14 mouse cellular contexts compared by ENCODE assay signal in the genomic region with DNA sequence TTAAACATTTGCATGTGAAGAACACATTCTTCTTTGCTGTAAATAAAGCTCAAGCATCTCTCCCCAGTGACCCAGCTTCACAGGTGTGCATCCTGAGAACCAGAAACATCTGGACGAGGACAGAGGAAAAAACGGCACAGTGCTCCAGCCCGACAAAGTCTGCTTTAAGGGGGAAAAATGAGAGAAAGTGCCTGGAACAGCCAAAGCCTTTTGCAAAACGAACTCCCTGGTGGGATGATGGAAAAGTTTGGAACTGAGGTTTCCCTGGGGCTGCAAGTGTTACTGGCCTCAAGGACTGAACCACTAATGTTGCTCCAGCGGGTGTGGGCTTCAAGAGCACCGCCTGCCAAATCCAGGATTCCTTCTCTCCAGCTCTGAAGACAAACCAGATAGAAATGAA. TPM values are rescaled to one million over a fixed set of nuclear protein-coding genes. Genes with fewer than 3 reads are reported as not detected.
DNase-seq lines count a peak whose midpoint lies in the region; ATAC-seq and TF ChIP-seq lines count a peak whose summit lies in the region.
"Had no signal": no experiment of that assay in that cellular context is flagged by ENCODE, and none has a peak within 500 bp of the region (broad histone marks: within the 10 kb centered on the region; RNA-seq: fewer than 3 reads in every experiment).

No protein-coding gene starts in this region.

- no peak overlapping the region; the same call in 1 of the 2 replicates for H3K4me2 ChIP-seq in liver, postnatal 0 days (ENCODE audit: low read depth, low read length)
- H3K4me2 ChIP-seq in liver, embryonic 12.5 days, result no peak overlapping the region

- no peak for TF ChIP-seq EP300 in liver, postnatal 0 days (IDR thresholded peaks at IDR 0.05; ENCODE audit: low read depth)

- no peaks in the 10 kb centered on the region for H3K27me3 ChIP-seq in liver, postnatal 0 days (ENCODE audit: insufficient read depth, low read length)
- H3K27me3 ChIP-seq in liver, embryonic 12.5 days (replicated peaks), result no peaks in the 10 kb centered on the region
- H3K27me3 ChIP-seq: megakaryocyte, embryonic 14.5 days had no signal

- no peak for TF ChIP-seq CTCF in liver, postnatal 0 days (IDR thresholded peaks at IDR 0.05; ENCODE audit: low read depth)

- 0 out of 2 replicates have a peak, but pooled peaks cover 2% of the 10 kb centered on the region for H3K4me1 ChIP-seq in liver, postnatal 0 days (ENCODE audit: insufficient read depth)
- no peaks in the 10 kb centered on the region for H3K4me1 ChIP-seq in liver, embryonic 12.5 days
- H3K4me1 ChIP-seq: megakaryocyte, embryonic 14.5 days had no signal

- DNase-seq in adrenal gland, postnatal 10 days, result peak; percentile 52
- no peak for DNase-seq in adrenal gland, postnatal 25 days
- DNase-seq in liver, postnatal 0 days, result no peak
- peak; percentile 83 for DNase-seq in gastrocnemius, adult 18-20 months (ENCODE audit: low spot score)
- peak; percentile 32 to 56 for DNase-seq in heart, postnatal 36 days
- DNase-seq in MN1 (ENCODE audit: low spot score), result no peak
- DNase-seq: cerebellum, adult 18-20 months; kidney, adult 8-10 months; liver had no signal

- no peak overlapping the region for H3K9ac ChIP-seq in liver, postnatal 0 days (replicated peaks)
- no peak overlapping the region for H3K9ac ChIP-seq in liver, embryonic 12.5 days

- intact Hi-C loops in heart, postnatal 36 days (cut with DNase I), result no loop called here

- H3K9me3 ChIP-seq in liver, postnatal 0 days (ENCODE audit: low read length), result no peaks in the 10 kb centered on the region
- H3K9me3 ChIP-seq in liver, embryonic 12.5 days (replicated peaks), result no peaks in the 10 kb centered on the region
- H3K9me3 ChIP-seq: G1E had no signal

- 0 out of 2 replicates have a peak overlapping the region, but pooled peaks have one; percentile 36 for H3K27ac ChIP-seq in liver, postnatal 0 days (ENCODE audit: low read depth)
- H3K27ac ChIP-seq in liver, embryonic 12.5 days, result no peak overlapping the region

- H3K4me3 ChIP-seq in liver, postnatal 0 days (ENCODE audit: low read depth, low read length), result no peak overlapping the region
- no peak overlapping the region for H3K4me3 ChIP-seq in liver, embryonic 12.5 days
- H3K4me3 ChIP-seq: megakaryocyte, embryonic 14.5 days; myocyte had no signal

- no peak for ATAC-seq in liver, postnatal 0 days
- no peak for ATAC-seq in liver, embryonic 12.5 days
- no peak for ATAC-seq in megakaryocyte progenitor cell, adult 5-6 weeks (replicated peaks; ENCODE audit: poor library complexity)

- no peaks in the 10 kb centered on the region for H3K36me3 ChIP-seq in liver, postnatal 0 days (replicated peaks; ENCODE audit: insufficient read depth, low read length)
- no peaks in the 10 kb centered on the region for H3K36me3 ChIP-seq in liver, embryonic 12.5 days
- H3K36me3 ChIP-seq: G1E had no signal

- WGBS in liver, postnatal 0 days (ENCODE audit: insufficient replicate concordance), result 62% methylated on average over 6 of the region's 6 CpGs
- 58% methylated on average over 6 of the region's 6 CpGs for WGBS in liver, embryonic 12.5 days (ENCODE audit: insufficient replicate concordance)

RNA-seq across cellular contexts. Expression of a gene that starts 47.9 kb away (rescaled TPM):
- total RNA-seq in adrenal gland, postnatal 10 days (2021), result 10 to 100 TPM; 80.0 to 81.2 TPM
- total RNA-seq in adrenal gland, postnatal 25 days (2021), result 107 and 113 TPM in 2 replicates
- 12.0 and 14.9 TPM in 2 replicates for polyA plus RNA-seq in liver, postnatal 0 days (2015; fragmentation: Nextera tagmentation; extraction: Ambion mirVana)
- 9.4 and 9.7 TPM in 2 replicates for polyA plus RNA-seq in liver, embryonic 12.5 days (2016; fragmentation: Nextera tagmentation; extraction: Ambion mirVana)
- total RNA-seq in gastrocnemius, adult 18-20 months (2021), result 10 to 100 TPM; 13.9 to 18.5 TPM
- total RNA-seq in heart, postnatal 36 days (2021), result 10 to 100 TPM; 58.3 to 58.7 TPM
- 37.6 and 40.6 TPM in 2 replicates for total RNA-seq in megakaryocyte progenitor cell, adult 5-6 weeks (2015)
- total RNA-seq in megakaryocyte progenitor cell, adult 5-6 weeks (2017), result 14.2 and 15.0 TPM in 2 replicates
- polyA plus RNA-seq: G1E had no signal

Comparison
In these comparisons a context has a peak if more than half of its experiments do, and no peak if none do; other contexts are left out.
1. DNase-seq: peak in adrenal gland, postnatal 10 days (single experiment), gastrocnemius, adult 18-20 months (single experiment) and heart, postnatal 36 days (2 of 2); none in adrenal gland, postnatal 25 days (single experiment), liver, postnatal 0 days (single experiment) and MN1 (single experiment).